Mouse (Mus musculus) forebrain, embryonic 15.5 days (tissue): ENCODE results near the gene Col23a1. TPM values are rescaled to one million over a fixed set of nuclear protein-coding genes. Genes with fewer than 3 reads are reported as not detected.

ENCODE experiments used
- ATAC-seq: fragments of 200-750 bp; cut with Nextera tagmentation; replicated peaks from 2 replicates; pipeline ENCODE4 v1.8.0; 2017; ENCODE audit warnings: mild to moderate bottlenecking, moderate TSS enrichment, moderate library complexity
- H3K27ac ChIP-seq: fragments of 300-500 bp; sonication (generic); replicated peaks from 2 replicates; pipeline ENCODE4 v1.5.1; 2015; ENCODE audit warnings: mild to moderate bottlenecking, inconsistent platforms
- H3K27me3 ChIP-seq: fragments of 300-500 bp; sonication (generic); 2 replicates; pipeline ENCODE4 v1.6.1; 2015; ENCODE audit warnings: inconsistent platforms
- H3K36me3 ChIP-seq: fragments of 300-500 bp; sonication (generic); 2 replicates; pipeline ENCODE4 v1.6.1; 2015; ENCODE audit warnings: mild to moderate bottlenecking, inconsistent platforms
- H3K4me1 ChIP-seq: fragments of 300-500 bp; sonication (generic); 2 replicates; pipeline ENCODE4 v1.6.1; 2015; ENCODE audit warnings: inconsistent platforms
- H3K4me2 ChIP-seq: fragments of 300-500 bp; sonication (generic); replicated peaks from 2 replicates; pipeline ENCODE4 v1.6.1; 2015; ENCODE audit warnings: mild to moderate bottlenecking, inconsistent platforms
- H3K4me3 ChIP-seq: fragments of 300-500 bp; sonication (generic); 2 replicates; pipeline ENCODE4 v1.5.1; 2015; ENCODE audit warnings: mild to moderate bottlenecking, inconsistent platforms
- H3K9ac ChIP-seq: fragments of 300-500 bp; sonication (generic); replicated peaks from 2 replicates; pipeline ENCODE4 v1.6.1; 2015; ENCODE audit warnings: mild to moderate bottlenecking, inconsistent platforms
- H3K9me3 ChIP-seq: fragments of 300-500 bp; sonication (generic); 2 replicates; pipeline ENCODE4 v1.6.1; 2016; ENCODE audit warnings: inconsistent platforms
- WGBS: fragments of 180-500 bp; shearing (Covaris S2); methylation state at CpG from one replicate; pipeline ENCODE4 v1.1.7; 2015; ENCODE audit warnings: mixed read lengths; 5-methylcytosine and 5-hydroxymethylcytosine counted together
- polyA plus RNA-seq: library from polyadenylated mRNA; unstranded; fragments of >200 nt; fragmentation: Nextera tagmentation; extraction: Ambion mirVana; gene quantifications from 2 replicates; pipeline ENCODE4 v1.2.1, GENCODE M21; 2015

The Col23a1 gene
- polyA plus RNA-seq, 1 experiment from 2014 or later = 4.1 TPM

DNA sequence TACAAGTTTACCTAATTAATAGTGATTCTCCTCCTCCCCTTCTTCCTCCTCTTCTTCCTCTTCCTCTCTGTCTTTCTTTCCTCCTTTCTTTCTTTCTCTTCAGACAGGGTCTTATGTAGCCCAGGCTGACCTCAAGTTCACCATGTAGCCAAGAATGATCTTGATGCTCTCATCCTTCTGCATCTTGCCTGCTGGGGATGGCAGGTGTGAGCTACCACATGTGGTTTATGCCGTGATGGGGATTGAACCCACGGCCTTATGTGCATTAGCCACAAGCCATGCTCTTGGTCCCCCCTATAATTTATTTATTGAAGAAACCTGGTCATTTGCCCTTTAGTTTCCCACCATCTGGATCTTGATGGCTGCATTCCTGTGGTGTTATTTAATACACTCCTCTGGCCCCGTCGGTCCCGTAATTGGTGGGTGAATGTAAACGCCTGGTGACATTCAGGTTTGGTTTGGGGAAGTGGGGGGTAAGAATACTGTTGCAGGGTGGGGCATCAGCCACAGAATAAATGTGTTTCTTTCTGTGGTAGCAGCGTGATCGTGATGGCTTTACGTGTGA is 104.7 kb downstream of the Col23a1 start:
- 85% methylated on average over 9 of the region's 9 CpGs for WGBS

DNA sequence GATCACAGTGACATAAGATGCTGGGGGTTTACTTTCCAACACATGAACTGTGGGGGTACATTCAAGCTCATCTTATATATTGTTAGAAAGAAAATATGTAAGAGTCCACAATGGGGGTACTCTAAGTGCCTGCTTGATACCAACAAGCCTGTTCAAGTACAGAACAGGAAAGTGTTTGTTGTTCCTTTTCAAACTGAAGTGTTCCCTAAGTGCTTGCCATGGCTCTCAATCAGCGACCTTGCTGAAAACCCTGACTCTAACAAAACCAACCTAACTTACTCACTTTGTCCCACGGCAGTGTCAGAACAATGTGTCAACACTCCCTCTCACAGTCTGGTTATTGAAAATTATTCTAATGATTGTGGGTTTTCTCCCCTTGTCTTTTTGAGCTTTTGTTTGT is 106.7 kb downstream of the Col23a1 start:
- Histone ChIP-seq H3K4me3 (no peak overlapping the region), H3K4me2 (no peak overlapping the region), H3K27ac (no peak overlapping the region), H3K9ac (no peak overlapping the region), H3K27me3 (no peaks in the 10 kb centered on the region), H3K36me3 (no peaks in the 10 kb centered on the region), H3K4me1 (peaks cover 7% of the 10 kb centered on the region; the same call in 1 of the 2 replicates), H3K9me3 (no peaks in the 10 kb centered on the region)
- 76% methylated on average over 2 of the region's 2 CpGs for WGBS
- no peak for ATAC-seq

More for the DNA sequence above, 104.7 kb downstream of the Col23a1 start:
- Histone ChIP-seq H3K9ac (no peak overlapping the region), H3K27ac (no peak overlapping the region), H3K27me3 (no peaks in the 10 kb centered on the region), H3K4me3 (no peak overlapping the region), H3K36me3 (no peaks in the 10 kb centered on the region), H3K4me2 (no peak overlapping the region), H3K4me1 (peaks cover 14% of the 10 kb centered on the region; the same call in 1 of the 2 replicates), H3K9me3 (no peaks in the 10 kb centered on the region)
- ATAC-seq = no peak

DNA sequence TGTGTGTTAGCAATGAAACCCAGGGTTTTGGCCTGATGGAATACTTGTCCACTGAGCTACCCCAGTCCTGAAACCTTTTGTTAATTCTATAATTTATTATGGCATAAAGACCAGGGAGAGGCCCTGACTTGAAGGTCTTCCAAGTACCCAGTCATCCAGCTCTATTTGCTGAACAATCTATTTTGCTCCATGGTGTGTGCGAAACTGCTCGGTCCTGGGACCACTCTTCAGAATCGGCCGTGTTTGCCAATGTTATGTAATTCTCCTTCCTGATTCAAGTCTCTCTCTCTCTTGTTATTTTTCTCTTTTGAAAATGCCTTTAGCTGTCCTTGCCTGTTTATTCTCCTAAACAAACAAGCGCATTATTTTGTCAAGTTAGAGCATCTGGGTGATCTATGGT is 108.4 kb downstream of the Col23a1 start:
- H3K27me3 ChIP-seq = no peaks in the 10 kb centered on the region
- H3K27ac ChIP-seq = no peak overlapping the region
- no peak overlapping the region for H3K4me2 ChIP-seq
- H3K4me1 ChIP-seq = no peaks in the 10 kb centered on the region
- WGBS = 91% methylated on average over 5 of the region's 5 CpGs
- no peaks in the 10 kb centered on the region for H3K9me3 ChIP-seq
- H3K36me3 ChIP-seq = no peaks in the 10 kb centered on the region
- no peak overlapping the region for H3K9ac ChIP-seq
- ATAC-seq = no peak
- no peak overlapping the region for H3K4me3 ChIP-seq

DNA sequence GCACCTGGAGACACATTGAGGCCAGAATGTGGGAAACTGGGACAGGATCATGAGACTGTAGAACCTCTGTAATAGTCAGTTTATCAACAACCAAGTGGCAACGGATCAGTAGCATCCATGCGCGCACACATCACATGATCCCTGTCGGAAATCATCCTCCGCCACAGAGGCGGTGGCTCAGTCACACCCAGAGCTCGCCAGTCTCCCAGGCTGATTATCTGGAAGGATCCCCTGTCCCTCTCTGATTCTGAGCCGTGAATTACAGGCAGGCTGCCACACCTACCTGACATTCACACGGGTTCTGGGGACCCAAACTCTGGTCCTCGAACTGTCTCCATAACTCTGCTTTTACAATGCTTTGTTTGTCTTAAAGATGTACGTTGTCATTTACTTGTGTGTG is 110.6 kb downstream of the Col23a1 start:
- Histone ChIP-seq H3K36me3 (no peaks in the 10 kb centered on the region), H3K4me1 (no peaks in the 10 kb centered on the region), H3K27ac (no peak overlapping the region), H3K9ac (no peak overlapping the region), H3K4me2 (no peak overlapping the region), H3K4me3 (no peak overlapping the region), H3K9me3 (no peaks in the 10 kb centered on the region), H3K27me3 (no peaks in the 10 kb centered on the region)
- 85% methylated on average over 11 of the region's 11 CpGs for WGBS
- no peak for ATAC-seq

DNA sequence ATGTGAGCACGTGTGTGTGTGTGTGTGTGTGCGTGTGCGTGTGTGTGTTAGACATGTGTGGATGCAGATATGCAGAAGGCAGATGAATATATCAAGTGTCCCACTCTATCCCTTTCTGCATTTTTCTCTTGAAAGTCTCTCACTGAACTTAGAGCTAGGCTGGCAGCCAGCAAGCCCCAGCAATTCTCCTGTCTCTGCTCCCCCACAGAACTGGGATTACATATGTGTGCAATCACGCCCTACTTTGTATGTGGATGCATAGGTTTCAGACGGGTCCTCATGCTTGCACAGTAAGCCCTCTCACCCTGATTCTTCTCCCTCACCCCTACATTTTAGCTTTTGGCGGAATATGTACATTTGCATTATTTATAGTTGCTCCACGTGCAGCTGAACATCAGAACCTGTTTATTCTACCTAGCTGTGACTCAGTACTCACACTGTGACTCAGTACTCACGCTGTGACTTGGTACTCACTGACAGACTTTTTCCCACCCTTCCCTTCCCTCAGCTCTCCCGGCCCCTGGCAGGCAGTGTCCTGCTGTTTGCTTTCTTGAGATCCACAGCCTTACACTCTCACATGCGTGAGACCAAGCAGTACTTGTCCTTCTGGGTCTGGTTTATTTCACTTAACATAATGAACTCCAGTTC is 111.9 kb downstream of the Col23a1 start:
- Histone ChIP-seq H3K27ac (0 out of 2 replicates have a peak overlapping the region, but pooled peaks have one; percentile 4), H3K9me3 (no peaks in the 10 kb centered on the region), H3K4me3 (no peak overlapping the region), H3K9ac (no peak overlapping the region), H3K27me3 (no peaks in the 10 kb centered on the region), H3K4me1 (peaks cover 4% of the 10 kb centered on the region; the same call in 1 of the 2 replicates), H3K4me2 (no peak overlapping the region), H3K36me3 (no peaks in the 10 kb centered on the region)
- no peak for ATAC-seq
- 77% methylated on average over 10 of the region's 10 CpGs for WGBS

DNA sequence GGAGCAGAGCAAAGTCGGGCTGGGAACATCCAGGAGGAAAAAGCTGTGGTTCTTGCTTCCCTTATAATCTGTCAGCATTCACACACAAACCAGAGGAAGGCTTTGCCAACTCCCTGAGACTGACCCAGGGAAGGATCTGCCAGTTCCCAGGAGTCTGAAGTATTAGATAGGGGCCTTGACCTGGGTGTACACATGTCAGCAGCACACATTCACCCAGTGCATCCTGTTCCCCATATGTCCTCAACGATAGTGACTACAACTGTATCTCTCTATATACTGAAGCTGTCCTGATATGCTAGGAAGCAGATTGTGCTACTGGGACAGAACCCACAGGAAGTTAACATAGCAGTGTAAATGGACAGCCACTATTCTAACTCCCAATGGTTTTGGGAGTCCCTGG is 114.2 kb downstream of the Col23a1 start:
- Histone ChIP-seq H3K4me1 (peaks cover 10% of the 10 kb centered on the region; the same call in 1 of the 2 replicates), H3K4me2 (no peak overlapping the region), H3K4me3 (no peak overlapping the region), H3K9me3 (no peaks in the 10 kb centered on the region), H3K36me3 (no peaks in the 10 kb centered on the region), H3K9ac (no peak overlapping the region), H3K27ac (no peak overlapping the region), H3K27me3 (no peaks in the 10 kb centered on the region)
- no peak for ATAC-seq
- whole genome bisulfite sequencing = 93% methylated on average over 2 of the region's 2 CpGs

DNA sequence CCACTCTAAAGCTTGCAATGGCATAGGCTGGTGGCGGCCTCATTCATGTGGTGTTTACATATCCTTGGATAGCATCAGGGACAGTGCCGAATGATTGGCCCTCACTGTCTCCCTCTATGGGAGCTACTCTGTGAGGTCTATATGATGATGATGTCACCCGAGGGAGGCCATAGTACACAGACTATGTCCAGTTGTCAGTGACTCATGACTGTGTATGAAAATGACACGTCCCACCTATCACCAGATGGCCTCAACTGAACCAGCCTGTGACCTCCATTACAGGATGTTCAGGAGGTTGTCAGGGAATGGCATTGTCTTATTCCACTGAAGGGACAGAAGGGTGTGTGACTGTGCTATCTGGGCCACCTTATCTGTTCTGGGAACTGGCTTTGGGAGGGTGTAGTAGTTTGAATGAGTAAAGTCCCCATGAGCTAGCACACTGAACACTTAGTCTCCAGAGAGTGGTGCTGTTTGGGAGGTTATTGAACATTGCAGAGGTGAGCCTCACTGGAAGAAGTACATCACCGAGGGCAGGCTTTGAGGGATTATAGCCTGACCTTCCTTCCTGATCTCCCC is 115.2 kb downstream of the Col23a1 start:
- no peaks in the 10 kb centered on the region for H3K9me3 ChIP-seq
- ATAC-seq = no peak

DNA sequence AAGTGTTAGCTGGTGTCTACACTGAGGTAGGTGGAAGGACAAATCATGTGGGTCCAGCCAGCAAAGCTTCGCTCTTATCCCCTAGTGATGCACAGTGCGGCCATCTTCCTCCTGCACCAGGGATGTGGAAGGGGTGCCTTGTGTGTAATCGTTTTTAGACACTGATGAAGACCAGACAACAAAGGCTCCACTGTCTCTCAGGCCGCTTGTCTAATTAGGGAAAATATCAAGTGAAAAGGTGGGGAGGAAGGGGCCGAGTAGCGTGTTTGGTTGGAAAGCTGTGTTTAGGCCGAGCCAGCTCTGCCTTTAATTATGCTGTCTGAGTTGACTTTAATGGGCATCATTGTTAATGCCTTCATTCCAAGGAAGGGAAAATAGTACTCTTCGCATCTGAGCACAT is 116.8 kb downstream of the Col23a1 start:
- no peak overlapping the region for H3K4me3 ChIP-seq
- no peak overlapping the region for H3K27ac ChIP-seq
- ATAC-seq = no peak
- H3K4me2 ChIP-seq = no peak overlapping the region
- no peak overlapping the region for H3K9ac ChIP-seq
- 31% methylated on average over 8 of the region's 8 CpGs for WGBS
- H3K27me3 ChIP-seq = no peaks in the 10 kb centered on the region
- H3K9me3 ChIP-seq = no peaks in the 10 kb centered on the region
- H3K4me1 ChIP-seq = peaks cover 10% of the 10 kb centered on the region; the same call in 1 of the 2 replicates
- no peaks in the 10 kb centered on the region for H3K36me3 ChIP-seq

More for the DNA sequence above, 115.2 kb downstream of the Col23a1 start:
- 89% methylated on average over 5 of the region's 5 CpGs for WGBS
- Histone ChIP-seq H3K4me3 (no peak overlapping the region), H3K27me3 (no peaks in the 10 kb centered on the region), H3K4me2 (no peak overlapping the region), H3K27ac (no peak overlapping the region), H3K36me3 (no peaks in the 10 kb centered on the region), H3K4me1 (peaks cover 10% of the 10 kb centered on the region; the same call in 1 of the 2 replicates), H3K9ac (no peak overlapping the region)

DNA sequence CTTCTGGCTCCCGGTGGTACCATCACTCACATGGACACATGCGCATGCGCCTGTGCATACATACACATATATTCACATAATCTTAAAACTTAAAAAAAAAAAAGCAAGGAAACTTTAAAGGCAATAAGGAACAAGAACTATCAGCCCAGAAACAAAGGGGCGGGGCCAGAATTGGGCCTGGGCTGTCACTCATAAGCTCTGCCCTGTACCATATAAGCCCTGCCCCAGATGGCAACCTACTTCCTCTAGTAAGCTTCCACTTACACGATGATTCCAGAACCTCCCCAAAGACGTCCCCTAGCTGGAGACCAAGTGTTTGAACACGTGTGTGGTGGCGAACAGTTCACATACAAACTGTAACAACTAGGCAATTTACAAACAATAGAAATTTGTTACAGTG is 117.6 kb downstream of the Col23a1 start:
- Histone ChIP-seq H3K36me3 (no peaks in the 10 kb centered on the region), H3K27me3 (no peaks in the 10 kb centered on the region), H3K9ac (no peak overlapping the region), H3K27ac (no peak overlapping the region), H3K4me1 (peaks cover 10% of the 10 kb centered on the region; the same call in 1 of the 2 replicates), H3K4me3 (no peak overlapping the region), H3K9me3 (no peaks in the 10 kb centered on the region), H3K4me2 (no peak overlapping the region)
- ATAC-seq = no peak
- 85% methylated on average over 8 of the region's 8 CpGs for WGBS

DNA sequence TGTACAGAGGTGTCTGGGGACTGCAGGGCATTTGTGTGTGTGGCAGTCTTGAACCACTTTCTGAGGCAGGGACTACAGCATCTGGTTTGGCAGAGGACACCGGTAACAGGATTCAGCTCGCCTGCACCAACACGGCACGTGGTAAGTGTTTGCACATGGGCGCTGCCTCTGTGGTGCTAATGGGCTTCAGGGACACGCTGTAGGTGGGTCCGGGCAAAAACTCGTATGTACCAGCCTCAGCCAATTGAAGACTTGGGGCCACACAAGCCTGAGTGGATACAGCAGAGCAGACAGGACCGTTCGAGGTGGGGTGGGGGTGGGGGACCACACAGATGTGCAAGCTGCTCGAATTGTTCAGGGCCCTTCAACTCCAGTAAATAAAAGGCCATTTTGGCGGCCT is 121.1 kb downstream of the Col23a1 start:
- Histone ChIP-seq H3K4me1 (peaks cover 10% of the 10 kb centered on the region; the same call in 1 of the 2 replicates), H3K4me3 (no peak overlapping the region), H3K27ac (no peak overlapping the region), H3K36me3 (no peaks in the 10 kb centered on the region), H3K4me2 (no peak overlapping the region), H3K9ac (no peak overlapping the region), H3K27me3 (no peaks in the 10 kb centered on the region), H3K9me3 (no peaks in the 10 kb centered on the region)
- no peak for ATAC-seq
- 69% methylated on average over 12 of the region's 12 CpGs for WGBS

DNA sequence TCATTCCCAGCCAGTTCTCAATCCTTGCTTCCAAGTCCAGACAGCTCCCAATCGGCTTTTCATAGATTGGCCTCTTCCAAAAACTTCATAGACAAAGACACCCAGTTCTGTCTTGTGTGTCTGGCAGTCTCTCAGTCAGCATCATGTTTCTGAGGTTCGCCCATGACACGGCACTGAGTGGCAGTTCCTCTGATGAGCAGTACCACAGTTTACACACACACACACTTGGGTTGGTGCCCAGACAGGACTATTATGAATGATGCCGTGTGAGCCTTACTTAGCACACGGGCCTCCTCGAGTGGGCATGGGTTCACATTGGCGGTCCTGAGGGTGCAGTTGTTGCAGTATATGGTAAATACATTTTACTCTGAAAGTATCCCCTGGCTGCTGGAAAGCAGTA is 124.8 kb downstream of the Col23a1 start:
- Histone ChIP-seq H3K4me2 (no peak overlapping the region), H3K9ac (no peak overlapping the region), H3K36me3 (no peaks in the 10 kb centered on the region), H3K9me3 (no peaks in the 10 kb centered on the region), H3K27me3 (no peaks in the 10 kb centered on the region), H3K27ac (no peak overlapping the region), H3K4me1 (no peaks in the 10 kb centered on the region), H3K4me3 (no peak overlapping the region)
- 57% methylated on average over 7 of the region's 7 CpGs for WGBS
- ATAC-seq = no peak

DNA sequence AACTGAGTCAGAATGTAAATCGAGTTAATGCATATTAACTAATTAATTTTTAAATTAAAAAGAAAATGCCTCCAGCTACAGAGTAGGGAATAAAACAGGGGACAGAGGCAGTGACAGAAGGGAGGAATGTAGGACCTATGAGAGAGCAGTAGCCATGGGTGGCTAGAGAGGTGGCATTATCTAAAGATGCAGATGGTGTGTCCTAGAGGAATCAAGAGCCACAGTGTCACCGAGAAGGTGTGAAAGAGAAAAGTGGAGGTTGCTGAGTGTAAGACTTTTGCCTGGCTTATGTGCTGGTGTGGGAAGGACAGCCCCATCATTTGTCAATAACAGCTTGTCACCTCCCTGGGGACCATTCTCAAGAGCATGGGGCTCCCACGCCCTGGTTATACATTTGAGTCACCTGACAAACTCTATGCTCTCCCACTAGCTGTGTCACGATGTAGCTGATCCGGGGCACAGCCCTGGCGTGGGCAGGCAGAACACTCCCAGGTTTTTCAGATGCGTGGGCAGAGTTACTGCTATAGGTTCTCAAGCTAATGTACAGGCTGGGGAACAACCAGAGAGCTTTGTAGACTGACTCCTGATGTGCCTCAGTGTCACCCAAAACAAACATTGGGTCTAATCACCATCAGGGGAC is 125.4 kb downstream of the Col23a1 start:
- Histone ChIP-seq H3K27me3 (no peaks in the 10 kb centered on the region), H3K9me3 (no peaks in the 10 kb centered on the region), H3K36me3 (no peaks in the 10 kb centered on the region), H3K9ac (no peak overlapping the region), H3K4me2 (no peak overlapping the region), H3K27ac (no peak overlapping the region), H3K4me3 (no peak overlapping the region), H3K4me1 (no peaks in the 10 kb centered on the region)
- no peak for ATAC-seq
- WGBS = 83% methylated on average over 7 of the region's 7 CpGs
